Mouse (Mus musculus) lung, adult 2 months (tissue): Measurements from ENCODE around the gene Fbxl3.

Experiments
- CTCF ChIP-seq: fragments of 200-500 bp; IDR thresholded peaks from 2 replicates; pipeline ENCODE4 v1.5.1; 2011; ENCODE audit warnings: mild to moderate bottlenecking, low read length, control low read depth; ENCODE audit not compliant: insufficient read depth
- POLR2A ChIP-seq: fragments of 200-500 bp; IDR thresholded peaks from 2 replicates; pipeline ENCODE4 v1.6.1; 2011; ENCODE audit warnings: low read depth, mild to moderate bottlenecking, control low read depth, low read length, borderline replicate concordance; ENCODE audit errors: extremely low read depth

DNA sequence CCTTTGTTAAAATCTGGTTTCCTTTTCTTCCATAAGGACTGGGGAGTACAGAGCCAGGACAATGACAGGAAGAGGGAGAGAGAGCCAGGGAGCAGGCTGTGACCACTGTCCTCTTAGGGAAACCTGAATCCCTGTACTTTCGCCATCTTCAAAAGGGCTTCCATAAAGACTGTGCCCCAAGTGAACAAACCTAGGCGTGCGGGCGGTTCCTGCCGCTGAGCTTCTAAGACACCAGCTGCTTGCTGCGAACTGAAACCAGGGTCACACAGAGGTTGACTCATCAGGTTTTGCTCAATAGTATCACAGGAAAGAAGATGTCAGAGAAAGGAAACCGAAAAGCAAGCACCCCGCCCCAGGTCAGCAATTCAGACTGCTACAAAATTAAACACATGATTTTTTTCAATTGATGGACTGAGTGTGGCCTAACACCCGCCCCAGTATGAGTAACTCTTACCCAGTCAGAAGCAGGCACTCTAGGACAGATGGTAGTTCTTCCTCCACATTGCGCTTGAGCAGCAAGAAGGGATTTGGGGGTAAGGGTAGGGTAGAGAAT lies 66.0 kb downstream of the Fbxl3 start:
- TF ChIP-seq CTCF (no peak), POLR2A (no peak)
